Mouse (Mus musculus) ES-E14 (cell line): Measurements from ENCODE around the gene Wrnip1. TPM values are rescaled to one million over a fixed set of nuclear protein-coding genes. Genes with fewer than 3 reads are reported as not detected.
A peak's percentile ranks its signal among the peaks of the same experiment; 100 is the strongest.

Source experiments
- DNase-seq: peaks from one replicate; pipeline ENCODE4 v3.0.0-alpha.2; 2013; ENCODE audit warnings: low read depth, low spot score
- H3K27ac ChIP-seq: 2 replicates; pipeline ENCODE4 v1.5.1; 2012; ENCODE audit warnings: low read depth, mild to moderate bottlenecking, low read length, moderate library complexity, mixed read lengths; ENCODE audit not compliant: poor library complexity, insufficient read depth, severe bottlenecking
- H3K36me3 ChIP-seq: 2 replicates; pipeline ENCODE4 v1.6.1; 2012; ENCODE audit warnings: mild to moderate bottlenecking, low read length, moderate library complexity, mixed read lengths; ENCODE audit not compliant: control insufficient read depth, poor library complexity, insufficient read depth, severe bottlenecking
- H3K4me1 ChIP-seq, 2 experiments: fragments of 150-350 bp in 1 of 2; sonication (generic) in 1 of 2; 2 replicates each; pipeline ENCODE4 v1.6.1; 2012; ENCODE audit warnings: low read length in 2 of 2, mild to moderate bottlenecking in 1 of 2, mixed read lengths in 1 of 2; ENCODE audit not compliant: control insufficient read depth in 2 of 2, insufficient read depth in 2 of 2, poor library complexity in 1 of 2
- H3K4me3 ChIP-seq, 2 experiments: fragments of 150-350 bp in 1 of 2; sonication (generic) in 1 of 2; 2 replicates each; pipeline ENCODE4 v1.5.1; 2012; ENCODE audit warnings: low read length in 2 of 2, low read depth in 1 of 2, mild to moderate bottlenecking in 1 of 2, mixed read lengths in 1 of 2; ENCODE audit not compliant: insufficient read depth in 1 of 2, poor library complexity in 1 of 2, severe bottlenecking in 1 of 2
- H3K9ac ChIP-seq: 2 replicates; pipeline ENCODE4 v1.6.1; 2012; ENCODE audit warnings: low read depth, mild to moderate bottlenecking, low read length, mixed read lengths; ENCODE audit not compliant: poor library complexity, insufficient read depth, severe bottlenecking
- H3K9me3 ChIP-seq: fragments of 150-350 bp; sonication (generic); 2 replicates; pipeline ENCODE4 v1.6.1; 2012; ENCODE audit warnings: low read depth, mild to moderate bottlenecking, low read length; ENCODE audit not compliant: control insufficient read depth, insufficient read depth
- CHD2 ChIP-seq: IDR thresholded peaks from 2 replicates; pipeline ENCODE4 v1.6.1; 2014; ENCODE audit warnings: mild to moderate bottlenecking, low read depth, low read length, inconsistent platforms
- HCFC1 ChIP-seq: IDR thresholded peaks from 2 replicates; pipeline ENCODE4 v1.6.1; 2012; ENCODE audit warnings: low read length, inconsistent platforms, borderline replicate concordance; ENCODE audit not compliant: insufficient read depth
- MAFK ChIP-seq: IDR thresholded peaks from 2 replicates; pipeline ENCODE4 v1.6.1; 2014; ENCODE audit warnings: mild to moderate bottlenecking, low read depth, low read length, inconsistent platforms; ENCODE audit not compliant: insufficient read depth
- ZC3H11A ChIP-seq: IDR thresholded peaks from 2 replicates; pipeline ENCODE4 v1.6.1; 2012; ENCODE audit warnings: low read depth, mild to moderate bottlenecking, inconsistent platforms, low read length, borderline replicate concordance
- ZNF384 ChIP-seq: IDR thresholded peaks from 2 replicates; pipeline ENCODE4 v1.6.1; 2012; ENCODE audit warnings: low read depth, low read length, inconsistent platforms
- in situ Hi-C, 2 experiments: fragments of 600-800 bp; cut with MboI; formaldehyde crosslinking; loops; one replicate each; pipeline ENCODE4 v1.15.1; 2025; ENCODE audit warnings: low sequenced_read_pairs in 2 of 2, inconsistent platforms in 1 of 2; ENCODE audit not compliant: unreplicated experiment in 2 of 2
- total RNA-seq: library from RNA; depleted of rRNA; stranded (reverse); fragments of 300-350 nt; gene quantifications from 2 replicates; pipeline ENCODE4 v1.2.3, GENCODE M21; 2012

The Wrnip1 gene
- total RNA-seq, 1 experiment = 44.8 TPM

GRCm38 (mm10) chr13:32764448-32764847 is 37.4 kb upstream of the Wrnip1 start:
- peak; percentile 2 for DNase-seq

DNA sequence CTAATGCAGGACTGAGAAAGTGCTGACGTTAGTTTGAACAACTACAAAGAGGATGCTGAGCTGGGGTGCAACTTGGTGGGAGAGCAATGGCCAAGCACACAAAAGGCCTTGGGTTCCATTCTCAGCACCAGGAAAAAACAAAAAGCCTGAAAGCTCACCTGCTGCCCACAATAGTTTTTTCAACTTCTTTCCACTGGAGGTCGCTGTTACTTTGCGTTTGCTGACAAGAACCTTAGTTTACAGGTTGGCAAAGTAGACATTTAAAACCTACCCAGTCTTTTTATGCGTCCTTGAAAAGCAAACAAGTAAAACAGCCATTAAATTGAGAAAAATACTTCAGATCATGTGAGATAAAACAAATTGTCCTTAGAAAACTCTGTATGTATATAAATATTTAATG is 33.7 kb upstream of the Wrnip1 start:
- TF ChIP-seq CHD2 (no peak), HCFC1 (no peak), MAFK (no peak), ZC3H11A (no peak), ZNF384 (no peak)
- Histone ChIP-seq H3K9ac (no peak overlapping the region), H3K36me3 (no peaks in the 10 kb centered on the region), H3K9me3 (no peaks in the 10 kb centered on the region), H3K4me1 (peaks cover 0 to 3% of the 10 kb centered on the region in 2 experiments; a peak in 1 of 4 replicates), H3K4me3 (no peak overlapping the region), H3K27ac (no peak overlapping the region)
- in situ Hi-C loops = no loop called here
- peak; percentile 43 for DNase-seq

More at GRCm38 (mm10) chr13:32764448-32764847, 37.4 kb upstream of the Wrnip1 start:
- peaks cover 0 to 3% of the 10 kb centered on the region in 2 experiments; a peak in 1 of 4 replicates for H3K4me1 ChIP-seq
- no peak overlapping the region for H3K4me3 ChIP-seq
- no peak for TF ChIP-seq ZC3H11A
- no peak overlapping the region for H3K27ac ChIP-seq
- no peak overlapping the region for H3K9ac ChIP-seq
- in situ Hi-C loops = no loop called here
- H3K9me3 ChIP-seq = no peaks in the 10 kb centered on the region
- H3K36me3 ChIP-seq = no peaks in the 10 kb centered on the region

- Histone ChIP-seq H3K36me3 (no peaks in the 10 kb centered on the region), H3K4me3 (no peak overlapping the region), H3K9me3 (no peaks in the 10 kb centered on the region), H3K27ac (no peak overlapping the region), H3K4me1 (no peaks in the 10 kb centered on the region), H3K9ac (no peak overlapping the region)
- DNase-seq = peak; percentile 8
- no peak for TF ChIP-seq ZNF384
- TF ChIP-seq HCFC1 = no peak
- no peak for TF ChIP-seq ZC3H11A
- TF ChIP-seq MAFK = no peak
- no peak for TF ChIP-seq CHD2
- in situ Hi-C loops = no loop called here
Observed at GRCm38 (mm10) chr13:32769960-32770359, 31.9 kb upstream of the Wrnip1 start.

DNA sequence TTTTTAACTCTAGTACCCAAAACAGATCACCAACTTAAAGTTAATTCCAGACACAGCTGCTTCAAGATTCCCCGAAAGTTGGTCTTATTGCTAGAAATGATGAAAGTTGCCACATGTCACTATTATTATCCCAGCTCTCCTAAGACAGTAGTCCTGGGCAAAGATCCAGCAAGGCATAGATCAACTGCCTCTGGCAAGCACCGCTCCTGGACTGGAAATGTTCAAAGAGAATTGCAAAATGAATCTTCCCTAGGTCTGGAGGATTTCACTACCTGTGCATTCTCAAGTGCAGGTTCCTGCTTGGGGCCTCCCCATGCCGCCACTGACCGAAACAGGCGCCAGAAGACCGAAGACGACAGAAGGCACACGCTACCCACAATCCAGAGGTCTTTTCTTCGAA is 25.9 kb upstream of the Wrnip1 start:
- no peak for DNase-seq
- H3K4me1 ChIP-seq = no peaks in the 10 kb centered on the region
- no peak overlapping the region for H3K4me3 ChIP-seq
- in situ Hi-C loops = no loop called here
- no peak overlapping the region for H3K9ac ChIP-seq
- H3K9me3 ChIP-seq = no peaks in the 10 kb centered on the region
- no peak for TF ChIP-seq ZC3H11A
- no peak for TF ChIP-seq CHD2
- no peak for TF ChIP-seq MAFK
- TF ChIP-seq HCFC1 = no peak
- no peak for TF ChIP-seq ZNF384
- no peak overlapping the region for H3K27ac ChIP-seq
- no peaks in the 10 kb centered on the region for H3K36me3 ChIP-seq

GRCm38 (mm10) chr13:32776350-32776749 is 25.5 kb upstream of the Wrnip1 start:
- Histone ChIP-seq H3K9me3 (no peaks in the 10 kb centered on the region), H3K9ac (no peak overlapping the region), H3K4me3 (no peak overlapping the region), H3K27ac (no peak overlapping the region), H3K4me1 (no peaks in the 10 kb centered on the region), H3K36me3 (no peaks in the 10 kb centered on the region)
- in situ Hi-C loops = no loop called here
- TF ChIP-seq HCFC1 = no peak
- no peak for TF ChIP-seq MAFK
- TF ChIP-seq ZC3H11A = no peak
- TF ChIP-seq CHD2 = no peak
- TF ChIP-seq ZNF384 = no peak
- DNase-seq = no peak
